Mouse (Mus musculus) R1 (cell line): ENCODE measurements around the gene Nfkb2.
A peak's percentile ranks its signal among the peaks of the same experiment; 100 is the strongest.

ENCODE experiments used
- DNase-seq: peaks from one replicate; pipeline ENCODE4 v3.0.0-alpha.2; 2018; ENCODE audit warnings: low read depth, low spot score

Gene Nfkb2

GRCm38 (mm10) chr19:46322996-46323572 lies 19.0 kb downstream of the Nfkb2 start:
- no peak for DNase-seq

GRCm38 (mm10) chr19:46323716-46324115 lies 19.6 kb downstream of the Nfkb2 start:
- DNase-seq: no peak

- DNase-seq: no peak
These were observed 20.2 kb downstream of the Nfkb2 start for GRCm38 (mm10) chr19:46324366-46324765.

DNA sequence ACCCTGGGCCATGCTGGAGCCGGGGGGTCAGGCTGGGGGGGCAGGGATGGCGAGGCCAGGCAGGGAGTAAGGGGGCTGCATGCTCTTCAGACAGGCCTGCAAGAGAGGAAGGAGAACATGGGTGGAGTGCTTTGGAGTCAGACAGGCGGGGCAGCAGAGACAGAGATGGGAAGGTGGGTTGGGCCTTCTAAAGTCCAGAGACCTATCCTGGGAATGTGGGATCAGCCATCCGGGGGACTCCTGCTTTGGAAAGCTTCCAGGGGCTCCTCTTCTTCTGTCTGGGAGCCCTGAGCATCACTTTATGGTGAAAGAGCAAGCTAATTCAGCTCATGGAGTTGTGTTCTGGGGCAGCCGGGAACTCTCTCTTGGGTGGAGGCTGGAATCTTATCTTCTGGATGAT lies 20.8 kb downstream of the Nfkb2 start:
- DNase-seq: no peak

- no peak for DNase-seq
These were observed 22.1 kb downstream of the Nfkb2 start for GRCm38 (mm10) chr19:46326019-46326755.

DNA sequence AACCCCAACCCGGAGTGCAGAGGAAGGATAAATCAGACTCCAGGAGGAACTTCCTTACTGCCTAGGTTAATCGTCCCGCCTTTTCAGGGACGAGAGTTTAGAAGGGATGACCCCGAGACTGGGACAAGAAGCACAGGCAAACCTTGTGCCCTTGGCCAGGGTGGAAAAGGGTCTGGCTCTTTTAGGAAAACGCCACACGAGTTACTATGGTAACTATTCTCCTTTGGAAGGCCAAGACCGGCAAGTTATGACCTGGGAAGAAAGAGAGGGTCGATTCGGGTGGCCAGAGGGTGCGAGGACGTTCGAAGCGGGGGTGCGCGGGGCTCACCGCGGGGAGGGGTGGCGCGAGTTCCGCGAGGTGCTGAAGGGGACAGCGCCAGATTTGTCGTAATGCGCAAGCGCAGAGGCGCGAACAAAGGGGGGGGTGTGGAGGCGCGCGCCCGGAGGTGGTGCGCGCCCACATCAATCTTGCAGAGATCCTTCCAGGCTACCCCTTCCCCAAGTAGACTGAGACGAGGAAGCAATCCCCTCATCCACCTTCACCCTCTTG lies 22.7 kb downstream of the Nfkb2 start, which contains the start of gene Psd:
Psd (minus strand) TSS at position 401 of the 550 bp plus-strand sequence.
- peak; percentile 70 for DNase-seq

DNA sequence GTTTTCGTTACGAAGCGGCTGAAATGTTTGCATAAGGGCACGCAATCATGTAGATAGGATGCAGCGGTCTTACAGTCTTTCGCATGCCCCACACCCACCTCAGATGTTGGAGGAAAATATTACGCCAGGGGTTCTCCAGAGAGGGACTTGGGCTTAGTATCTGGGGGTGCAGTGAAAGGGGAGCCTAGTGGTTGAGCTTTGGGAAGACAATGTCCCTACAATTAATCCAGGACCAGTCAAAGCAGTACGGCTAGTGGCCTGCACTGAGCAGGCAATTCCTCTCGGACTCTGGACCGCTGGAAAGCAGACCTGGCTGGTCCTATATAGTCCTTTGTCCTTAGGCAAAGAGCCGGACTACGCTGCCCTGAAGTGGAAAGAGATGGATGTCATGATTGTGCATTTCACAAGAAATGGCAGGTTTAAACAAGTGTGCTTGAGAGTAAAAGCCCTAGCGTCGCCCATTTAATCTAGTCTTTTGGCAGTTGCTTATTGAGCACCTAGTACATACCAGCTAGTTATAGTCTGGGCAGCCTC lies 23.5 kb downstream of the Nfkb2 start:
- DNase-seq: no peak

DNA sequence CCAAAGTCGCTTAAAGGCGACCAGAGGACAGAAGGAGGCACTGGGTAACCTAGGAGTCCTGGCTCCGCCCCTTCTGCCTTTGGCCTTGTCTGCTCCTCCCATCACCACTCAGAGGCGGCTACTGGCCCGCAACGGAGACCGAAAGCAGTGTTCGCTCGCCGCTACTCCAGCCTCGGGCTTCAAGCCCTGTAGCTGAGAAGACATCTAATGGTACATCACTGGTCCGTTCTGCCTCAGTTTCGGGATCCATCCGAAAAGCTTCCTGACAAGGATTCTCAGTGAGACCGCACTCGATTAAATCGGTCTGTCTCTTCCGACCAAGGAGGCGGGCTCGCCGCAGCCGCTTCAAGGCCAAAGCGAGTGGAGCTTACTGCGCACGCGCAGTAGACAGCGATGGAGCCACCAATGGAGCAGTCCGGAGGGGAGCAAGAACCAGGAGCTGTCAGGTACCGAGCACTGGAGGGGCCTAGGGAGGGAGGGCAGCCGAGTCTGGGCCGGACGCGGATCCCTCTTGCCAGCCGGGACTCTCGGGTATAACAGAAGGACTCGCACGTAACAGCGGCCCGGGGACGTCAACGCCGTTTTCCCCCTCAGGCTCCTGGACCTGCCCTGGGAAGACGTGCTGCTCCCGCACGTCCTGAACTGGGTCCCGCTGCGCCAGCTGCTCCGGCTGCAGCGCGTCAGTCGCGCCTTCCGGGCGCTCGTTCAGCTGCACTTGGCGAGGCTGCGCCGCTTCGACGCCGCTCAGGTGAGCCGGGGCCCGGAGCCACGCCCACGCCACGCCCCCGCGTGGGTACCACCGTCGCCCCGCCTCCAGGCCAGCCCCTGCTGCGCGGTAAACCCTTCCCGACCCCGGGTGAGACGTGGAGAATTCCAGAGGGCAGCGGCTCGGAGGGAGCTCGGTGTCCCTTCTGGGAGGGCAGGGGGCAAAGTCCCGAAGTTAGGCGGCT lies 24.2 kb downstream of the Nfkb2 start, which contains the start of gene Fbxl15:
Fbxl15 (plus strand) TSS at position 104 of the 950 bp plus-strand sequence.
- DNase-seq: peak; percentile 98

DNA sequence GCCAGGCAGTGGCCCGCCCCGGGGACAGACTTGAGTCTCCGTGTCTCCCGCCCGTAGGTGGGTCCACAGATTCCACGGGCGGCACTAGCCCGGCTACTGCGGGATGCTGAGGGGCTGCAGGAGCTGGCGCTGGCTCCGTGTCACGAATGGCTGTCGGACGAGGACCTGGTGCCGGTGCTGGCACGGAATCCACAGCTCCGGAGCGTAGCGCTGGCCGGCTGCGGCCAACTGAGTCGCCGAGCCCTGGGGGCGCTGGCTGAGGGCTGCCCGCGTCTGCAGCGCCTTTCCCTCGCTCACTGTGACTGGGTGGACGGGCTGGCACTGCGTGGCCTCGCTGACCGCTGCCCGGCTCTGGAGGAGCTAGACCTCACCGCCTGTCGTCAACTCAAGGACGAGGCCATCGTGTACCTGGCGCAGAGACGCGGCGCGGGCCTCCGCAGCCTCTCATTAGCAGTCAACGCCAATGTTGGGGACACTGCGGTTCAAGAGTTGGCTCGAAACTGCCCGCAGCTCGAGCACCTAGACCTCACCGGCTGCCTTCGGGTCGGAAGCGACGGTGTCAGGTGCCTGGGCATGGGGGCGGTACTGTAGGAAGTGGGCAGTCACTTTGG lies 25.0 kb downstream of the Nfkb2 start:
- DNase-seq: no peak

DNA sequence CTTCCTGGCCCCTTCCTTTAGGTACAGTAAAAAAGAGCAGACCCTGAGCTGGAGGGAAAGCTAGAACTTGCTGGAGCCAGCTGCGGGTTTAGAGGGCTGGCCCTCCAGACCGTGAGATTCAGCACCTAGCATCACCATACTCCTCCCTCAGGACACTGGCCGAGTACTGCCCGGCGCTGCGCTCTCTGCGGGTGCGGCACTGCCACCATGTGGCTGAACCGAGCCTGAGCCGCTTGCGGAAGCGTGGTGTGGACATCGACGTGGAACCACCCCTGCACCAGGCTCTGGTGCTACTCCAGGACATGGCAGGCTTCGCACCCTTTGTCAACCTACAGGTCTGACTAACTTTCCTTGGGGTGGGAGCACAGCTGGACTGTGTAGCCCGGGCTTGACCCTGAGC lies 25.8 kb downstream of the Nfkb2 start:
- DNase-seq: peak; percentile 75

DNA sequence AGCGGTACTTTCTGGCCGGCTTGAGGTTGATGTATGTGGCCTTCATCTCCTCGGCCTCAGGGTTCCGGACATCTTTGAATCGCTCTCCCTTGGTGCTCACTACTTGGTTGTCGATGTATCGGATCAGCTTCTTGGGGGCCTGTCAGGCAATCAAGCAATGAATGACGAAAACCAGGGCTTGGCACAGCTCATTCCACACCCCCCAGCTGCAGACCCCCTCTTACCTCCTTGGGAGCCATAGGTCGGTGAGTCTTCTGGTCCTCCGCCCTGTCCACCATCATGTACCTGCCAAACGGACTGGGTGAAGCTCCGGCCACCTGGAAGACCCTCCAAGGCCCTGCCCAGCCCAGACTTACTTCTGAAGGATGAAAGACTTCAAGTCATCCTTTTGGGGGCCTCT lies 26.6 kb downstream of the Nfkb2 start:
- DNase-seq: no peak

DNA sequence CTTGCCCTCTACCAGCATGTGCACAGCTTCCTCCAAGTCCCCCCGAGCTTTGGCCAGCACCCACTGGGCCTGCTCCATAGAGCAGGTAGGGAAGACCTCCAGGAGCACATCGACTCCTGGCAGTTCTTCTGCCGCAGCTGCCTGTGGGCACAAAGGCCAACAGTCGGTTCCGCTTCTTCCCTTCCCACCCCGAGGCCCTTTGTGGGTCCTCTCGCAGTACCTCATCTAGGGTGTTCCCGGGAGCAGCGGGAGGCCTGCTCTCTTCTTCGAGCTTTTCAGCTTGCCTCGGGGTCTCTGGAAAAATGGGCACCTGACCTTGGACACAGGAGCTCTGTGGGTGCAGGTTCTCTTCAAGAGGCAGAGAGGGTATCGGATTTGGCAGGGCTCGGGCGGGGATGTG lies 27.2 kb downstream of the Nfkb2 start:
- no peak for DNase-seq

- DNase-seq: no peak
These were observed 27.8 kb downstream of the Nfkb2 start for GRCm38 (mm10) chr19:46331936-46332335.

DNA sequence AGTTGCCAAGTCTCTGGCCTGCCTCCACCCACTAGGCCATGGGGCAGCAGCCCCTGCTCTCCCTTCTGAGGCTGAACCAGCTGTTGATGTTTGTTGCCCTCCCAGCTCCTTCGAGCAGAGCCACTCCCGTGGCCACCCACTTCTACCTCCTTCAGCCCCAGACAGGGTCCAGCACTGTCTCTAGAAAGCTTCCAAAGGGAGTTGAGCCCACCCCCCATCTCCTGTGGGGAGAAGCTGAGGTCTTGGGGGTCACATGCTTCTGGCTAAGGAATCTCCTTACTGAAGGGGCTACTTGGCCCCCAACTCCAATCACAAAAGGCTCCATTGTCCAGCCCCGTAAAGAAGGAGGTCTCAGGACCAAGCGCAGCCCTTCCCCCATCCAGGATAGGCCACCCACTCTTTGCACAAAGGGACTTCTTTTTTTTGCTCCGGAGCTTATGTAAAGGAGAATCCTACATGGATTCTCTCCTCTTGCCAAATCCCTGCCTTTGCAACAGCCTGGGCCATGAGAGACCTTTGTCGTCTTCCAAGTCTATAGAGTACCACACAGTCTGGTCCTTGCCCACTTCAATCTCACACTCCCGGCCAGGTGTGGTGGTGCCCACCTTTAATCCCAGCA lies 28.7 kb downstream of the Nfkb2 start:
- no peak for DNase-seq

DNA sequence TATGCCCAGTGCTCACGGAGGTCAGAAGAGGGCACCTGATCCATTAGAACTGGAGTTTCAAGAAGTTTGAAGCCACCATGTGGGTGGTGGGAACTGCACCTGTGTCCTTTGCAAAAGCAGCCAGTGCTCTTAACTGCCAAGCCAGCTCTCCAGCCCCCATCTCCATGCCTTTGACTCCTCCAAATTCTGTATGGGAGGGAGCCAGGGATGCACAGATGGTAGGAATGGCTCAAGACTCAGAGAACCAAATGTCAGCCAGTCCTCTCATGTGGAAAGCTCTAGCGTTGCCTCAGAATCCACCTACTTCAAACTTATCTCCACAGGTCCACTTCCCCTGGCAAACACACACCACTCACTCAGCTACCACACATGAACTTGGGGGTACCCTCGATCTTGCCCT lies 29.8 kb downstream of the Nfkb2 start:
- DNase-seq: no peak

DNA sequence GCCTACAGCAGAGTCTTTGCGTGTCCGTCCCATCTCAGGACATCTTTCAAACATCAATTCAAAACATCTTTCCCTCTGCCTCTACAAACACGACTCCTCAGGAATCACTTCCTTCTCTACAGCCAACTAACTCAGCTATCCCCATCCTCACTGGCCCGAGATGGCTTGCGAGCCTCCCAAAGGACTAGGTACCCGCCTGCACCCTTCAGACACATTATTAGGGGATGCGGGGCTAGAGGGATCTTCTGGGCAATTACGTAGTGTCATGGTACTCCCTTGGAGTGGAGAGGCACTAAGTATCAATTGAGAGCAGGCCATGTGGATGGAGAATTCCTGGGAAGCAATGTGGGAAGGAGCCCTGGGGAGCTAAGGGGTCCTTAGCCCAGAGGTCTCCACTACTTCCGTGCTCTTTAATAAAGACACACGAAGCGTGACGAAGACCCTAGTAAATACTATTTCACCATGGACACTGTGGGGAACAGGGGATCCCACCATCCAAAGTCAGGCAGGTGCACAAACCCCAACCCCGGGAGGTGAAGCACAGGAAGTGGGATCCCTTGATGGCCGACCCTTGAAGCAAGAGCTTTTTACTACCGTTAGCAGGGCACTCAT lies 33.7 kb downstream of the Nfkb2 start:
- no peak for DNase-seq

DNA sequence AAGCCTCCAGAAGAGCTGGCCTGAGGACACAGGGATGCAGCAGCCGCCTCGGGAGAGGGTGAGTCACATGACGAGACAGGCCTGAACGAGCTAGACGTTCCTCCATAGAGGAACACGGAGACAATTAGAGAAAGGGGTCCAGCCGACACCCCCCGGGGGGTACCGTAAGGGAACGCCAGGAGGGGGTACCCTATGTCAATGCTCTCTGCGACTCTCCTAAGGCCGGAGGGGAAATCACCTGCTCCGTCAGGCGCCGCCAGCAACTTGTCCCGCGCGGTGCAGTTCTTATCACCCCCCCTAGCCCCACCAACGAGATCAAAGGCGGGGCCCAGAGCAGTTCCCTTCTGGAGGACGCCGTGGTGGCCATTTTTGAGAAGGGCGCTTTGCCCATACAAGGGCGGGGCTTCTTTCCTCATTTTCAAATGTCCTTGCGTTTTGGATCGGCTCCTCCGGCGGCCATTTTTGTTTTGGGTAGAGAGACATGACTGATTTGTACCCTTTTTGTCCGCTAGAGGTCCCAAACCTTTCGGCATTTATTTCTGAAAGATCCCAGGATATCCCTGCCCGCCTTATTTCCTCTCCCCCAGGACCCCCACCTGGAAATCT lies 34.3 kb downstream of the Nfkb2 start, which contains the start of gene Cuedc2:
Cuedc2 (minus strand) TSS at position 372 of the 606 bp plus-strand sequence.
- DNase-seq: peak; percentile 97

DNA sequence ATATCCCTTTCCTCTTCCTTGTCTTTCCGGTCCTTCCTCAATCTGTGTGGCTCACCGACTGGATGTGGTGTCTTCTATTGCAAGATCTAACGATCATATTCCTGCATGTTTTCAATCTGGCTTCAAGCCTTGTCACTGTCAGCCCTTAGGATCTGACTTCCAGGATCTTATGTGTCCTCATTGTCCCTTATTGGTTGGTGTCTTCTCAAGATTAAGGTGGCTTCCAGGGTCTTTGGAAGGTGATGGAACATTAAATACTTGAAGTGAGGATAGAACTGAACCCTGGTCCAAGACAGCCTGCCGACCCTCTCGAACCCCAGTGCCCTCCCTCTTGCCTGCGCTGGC lies 34.8 kb downstream of the Nfkb2 start:
- no peak for DNase-seq

DNA sequence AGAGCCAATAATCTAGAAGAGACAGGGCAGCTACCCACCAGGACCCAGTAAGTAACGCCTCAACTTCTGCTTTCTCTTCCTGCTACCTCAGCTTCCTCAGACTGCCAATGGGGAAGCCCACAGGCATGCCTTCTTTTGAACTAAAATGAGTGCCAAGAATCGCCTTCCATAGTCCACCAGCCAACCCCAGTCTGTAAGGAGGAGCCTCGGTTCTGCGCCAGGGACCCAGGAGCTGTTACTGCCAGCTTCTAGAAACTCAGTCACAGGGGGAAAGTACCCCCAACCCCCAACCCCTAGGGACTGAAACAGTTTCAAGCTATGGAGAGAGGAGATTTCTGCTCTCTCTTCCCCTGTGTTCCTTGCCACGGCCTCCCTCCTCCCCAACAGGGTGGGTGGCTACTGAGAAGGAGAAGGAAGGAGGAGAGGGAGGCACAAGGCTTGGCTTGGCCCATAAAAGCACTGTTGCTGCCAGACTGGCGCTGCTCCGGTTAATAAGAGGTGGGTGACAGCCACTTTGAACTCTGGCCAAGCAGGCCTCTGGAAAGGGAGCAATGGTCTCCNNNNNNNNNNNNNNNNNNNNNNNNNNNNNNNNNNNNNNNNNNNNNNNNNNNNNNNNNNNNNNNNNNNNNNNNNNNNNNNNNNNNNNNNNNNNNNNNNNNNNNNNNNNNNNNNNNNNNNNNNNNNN lies 35.3 kb downstream of the Nfkb2 start:
- DNase-seq: no peak
